Mouse (Mus musculus) cerebellum, adult 2 months (tissue): Measurements from ENCODE around the gene Sbf2. TPM values are rescaled to one million over a fixed set of nuclear protein-coding genes. Genes with fewer than 3 reads are reported as not detected.

Source experiments
- DNase-seq, 2 experiments: peaks; one replicate each; pipeline ENCODE4 v3.0.0; 2021
- H3K27ac ChIP-seq: fragments of 200-500 bp; 2 replicates; pipeline ENCODE4 v1.5.1; 2012; ENCODE audit warnings: low read length, control low read depth, inconsistent platforms; ENCODE audit not compliant: insufficient read depth
- H3K27me3 ChIP-seq: fragments of 200-500 bp; 2 replicates; pipeline ENCODE4 v1.6.1; 2012; ENCODE audit warnings: inconsistent platforms, mild to moderate bottlenecking, low read length, moderate library complexity; ENCODE audit not compliant: control insufficient read depth, insufficient read depth
- H3K4me1 ChIP-seq: fragments of 200-500 bp; 2 replicates; pipeline ENCODE4 v1.6.1; 2011; ENCODE audit warnings: low read length; ENCODE audit not compliant: control insufficient read depth, insufficient read depth
- H3K4me3 ChIP-seq: fragments of 200-500 bp; replicated peaks from 2 replicates; pipeline ENCODE3; 2011; ENCODE audit warnings: mild to moderate bottlenecking, low read depth, low read length, control low read depth; ENCODE audit not compliant: insufficient read depth
- CTCF ChIP-seq: fragments of 200-500 bp; IDR thresholded peaks from 2 replicates; pipeline ENCODE4 v1.5.1; 2011; ENCODE audit warnings: low read depth, mild to moderate bottlenecking, control low read depth, low read length, moderate library complexity, borderline replicate concordance; ENCODE audit not compliant: insufficient read depth
- POLR2A ChIP-seq: fragments of 200-500 bp; IDR thresholded peaks from 2 replicates; pipeline ENCODE4 v1.6.1; 2011; ENCODE audit warnings: low read length, control low read depth, borderline replicate concordance; ENCODE audit not compliant: insufficient read depth
- WGBS: fragments of 180-500 bp; shearing (Covaris S2); methylation state at CpG from one replicate; pipeline ENCODE4 v1.1.7; 2018; 5-methylcytosine and 5-hydroxymethylcytosine counted together
- polyA plus RNA-seq: library from polyadenylated mRNA; depleted of rRNA; stranded (reverse); fragments of >200 nt; gene quantifications from 2 replicates; pipeline ENCODE4 v1.2.3, GENCODE M21; 2012

The Sbf2 gene
- polyA plus RNA-seq, 1 experiment, result 34.7 TPM

GRCm38 (mm10) chr7:110306281-110306680 is 308.4 kb downstream of the Sbf2 start:
- Histone ChIP-seq H3K4me1 (peaks cover 3% of the 10 kb centered on the region), H3K4me3 (no peak overlapping the region), H3K27me3 (no peaks in the 10 kb centered on the region), H3K27ac (no peak overlapping the region)
- no peak for DNase-seq
- no peak for TF ChIP-seq POLR2A
- TF ChIP-seq CTCF, result no peak
- WGBS, result 69% methylated on average over 5 of the region's 5 CpGs

DNA sequence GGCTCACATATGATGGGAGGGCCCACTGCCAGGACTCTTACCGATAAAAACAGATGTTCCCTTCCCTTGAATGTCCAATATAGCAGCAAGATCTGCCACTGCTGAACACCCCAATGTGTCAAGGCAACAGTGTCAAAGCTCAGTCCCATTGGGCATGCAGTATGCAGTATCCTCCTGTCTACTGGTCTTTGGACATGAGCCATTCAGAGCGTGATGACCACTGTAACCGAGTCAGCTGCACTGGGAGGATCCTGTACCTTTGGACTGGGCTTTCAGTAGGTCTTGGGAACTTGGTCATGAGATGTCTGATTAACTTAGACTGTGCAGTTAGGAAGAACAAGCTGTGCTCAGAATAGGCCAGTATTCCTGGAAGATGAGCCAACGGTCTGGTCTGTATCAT is 309.2 kb downstream of the Sbf2 start:
- DNase-seq, result no peak
- TF ChIP-seq CTCF, result no peak
- TF ChIP-seq POLR2A, result no peak
- Histone ChIP-seq H3K4me3 (no peak overlapping the region), H3K27ac (no peak overlapping the region), H3K4me1 (peaks cover 3% of the 10 kb centered on the region), H3K27me3 (no peaks in the 10 kb centered on the region)
- WGBS, result 58% methylated on average over 4 of the region's 4 CpGs

- H3K27me3 ChIP-seq, result no peaks in the 10 kb centered on the region
- no peak overlapping the region for H3K4me3 ChIP-seq
- no peak for TF ChIP-seq POLR2A
- TF ChIP-seq CTCF, result no peak
- no peaks in the 10 kb centered on the region; the same call in 1 of the 2 replicates for H3K4me1 ChIP-seq
- WGBS, result 83% methylated on average over 6 of the region's 6 CpGs
- no peak overlapping the region for H3K27ac ChIP-seq
- DNase-seq, result no peak
Observed at GRCm38 (mm10) chr7:110302886-110303285, 311.8 kb downstream of the Sbf2 start.

GRCm38 (mm10) chr7:110298739-110299410 is 315.8 kb downstream of the Sbf2 start:
- H3K27ac ChIP-seq, result no peak overlapping the region
- 88% methylated on average over 17 of the region's 17 CpGs for WGBS
- no peak overlapping the region for H3K4me3 ChIP-seq
- TF ChIP-seq POLR2A (no peak), CTCF (no peak)
- H3K27me3 ChIP-seq, result no peaks in the 10 kb centered on the region
- no peak for DNase-seq
- H3K4me1 ChIP-seq, result no peaks in the 10 kb centered on the region

GRCm38 (mm10) chr7:110298090-110298489 is 316.6 kb downstream of the Sbf2 start:
- Histone ChIP-seq H3K27ac (no peak overlapping the region), H3K27me3 (no peaks in the 10 kb centered on the region), H3K4me3 (no peak overlapping the region), H3K4me1 (no peaks in the 10 kb centered on the region)
- DNase-seq, result no peak
- TF ChIP-seq POLR2A (no peak), CTCF (no peak)
- 92% methylated on average over 7 of the region's 7 CpGs for WGBS

DNA sequence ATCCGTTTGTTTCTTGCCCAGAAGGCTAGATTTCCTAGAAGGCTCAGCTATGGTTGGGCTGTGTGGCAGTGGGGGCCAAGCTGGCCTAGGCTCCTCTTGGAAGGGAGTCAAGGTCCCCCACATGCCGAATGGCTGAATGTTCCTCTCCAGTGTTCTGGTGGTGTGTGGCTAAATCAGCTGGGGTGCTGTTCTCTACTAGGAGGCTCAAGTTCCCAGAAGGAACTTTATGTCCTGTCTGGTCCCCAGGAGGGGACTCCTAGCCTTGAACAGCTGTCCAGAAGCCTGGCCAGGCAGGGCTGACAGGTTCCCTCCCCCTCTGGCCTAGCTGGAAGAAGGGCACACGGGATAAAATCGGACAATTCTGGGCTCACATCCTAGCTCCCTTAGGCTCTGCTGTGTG is 317.1 kb downstream of the Sbf2 start:
- TF ChIP-seq CTCF, result no peak
- no peak for TF ChIP-seq POLR2A
- Histone ChIP-seq H3K27me3 (no peaks in the 10 kb centered on the region), H3K4me3 (no peak overlapping the region), H3K27ac (no peak overlapping the region), H3K4me1 (no peaks in the 10 kb centered on the region)
- WGBS, result 42% methylated on average over 4 of the region's 4 CpGs
- DNase-seq, result no peak

DNA sequence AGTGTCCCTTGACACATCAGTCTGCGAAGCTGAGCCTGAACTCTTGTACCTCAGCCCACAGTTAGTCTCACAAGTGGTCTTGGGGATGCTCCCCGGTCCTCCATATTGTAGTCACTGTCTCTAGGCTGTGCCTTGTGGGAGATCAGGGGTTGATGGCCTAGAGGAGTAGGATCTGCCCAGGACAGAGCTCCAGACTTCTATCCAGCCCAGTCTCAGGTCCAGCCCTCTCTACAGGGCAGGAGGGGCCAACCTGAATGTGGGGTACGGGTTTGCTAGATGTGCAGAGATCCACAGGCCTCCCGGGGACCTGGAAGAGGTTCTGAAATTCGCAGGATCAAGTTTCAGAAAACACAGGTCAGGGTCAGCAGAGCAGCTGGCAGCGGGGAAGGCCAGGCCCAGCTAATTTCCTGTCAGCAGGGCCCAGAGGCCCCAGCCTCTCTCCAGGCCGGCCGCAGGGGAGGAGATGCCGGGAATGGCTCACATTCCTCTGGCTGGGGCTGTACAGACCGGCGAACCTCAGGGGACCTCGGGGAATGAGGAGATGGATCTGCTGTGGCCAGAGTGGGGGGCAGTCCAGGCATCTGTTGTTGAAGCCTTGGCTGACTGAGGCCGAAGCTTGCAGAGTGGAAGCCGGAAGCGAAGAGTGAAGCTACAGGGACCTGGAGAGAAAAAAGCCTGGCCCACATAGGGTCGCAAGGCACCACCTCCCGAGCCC is 317.7 kb downstream of the Sbf2 start:
- H3K4me1 ChIP-seq, result no peaks in the 10 kb centered on the region
- TF ChIP-seq POLR2A, result no peak
- TF ChIP-seq CTCF, result no peak
- no peak overlapping the region for H3K4me3 ChIP-seq
- H3K27ac ChIP-seq, result no peak overlapping the region
- DNase-seq, result no peak
- 31% methylated on average over 17 of the region's 17 CpGs for WGBS
- H3K27me3 ChIP-seq, result no peaks in the 10 kb centered on the region

GRCm38 (mm10) chr7:110289647-110290046 is 325.1 kb downstream of the Sbf2 start:
- H3K4me3 ChIP-seq, result no peak overlapping the region
- H3K27me3 ChIP-seq, result no peaks in the 10 kb centered on the region
- TF ChIP-seq POLR2A (no peak), CTCF (no peak)
- DNase-seq, result no peak
- WGBS, result 85% methylated on average over 4 of the region's 4 CpGs
- peaks cover 14% of the 10 kb centered on the region for H3K4me1 ChIP-seq
- H3K27ac ChIP-seq, result no peak overlapping the region
